Mouse (Mus musculus): ENCODE results near the gene Gsta3.
A peak's percentile ranks its signal among the peaks of the same experiment; 100 is the strongest.
"Not testable (repeated sequence)": the region's sequence is repeated elsewhere in the genome, so short reads cannot be mapped to it uniquely, and the experiment has no call there.

Gsta3 gene

GRCm38 (mm10) chr1:21239911-21240898 lies at the start of gene Gsta3:
TSS of gene Gsta3 (plus strand) at chr1:21240589.
- DNase-seq, result no peak

GRCm38 (mm10) chr1:21206241-21206640 lies 34.1 kb upstream of the Gsta3 start:
- no peak for DNase-seq

- DNase-seq, result not testable (repeated sequence)
Measured at GRCm38 (mm10) chr1:21213537-21213936, 26.9 kb upstream of the Gsta3 start.

GRCm38 (mm10) chr1:21213991-21214692 lies 26.2 kb upstream of the Gsta3 start:
- DNase-seq, result not testable (repeated sequence)

DNA sequence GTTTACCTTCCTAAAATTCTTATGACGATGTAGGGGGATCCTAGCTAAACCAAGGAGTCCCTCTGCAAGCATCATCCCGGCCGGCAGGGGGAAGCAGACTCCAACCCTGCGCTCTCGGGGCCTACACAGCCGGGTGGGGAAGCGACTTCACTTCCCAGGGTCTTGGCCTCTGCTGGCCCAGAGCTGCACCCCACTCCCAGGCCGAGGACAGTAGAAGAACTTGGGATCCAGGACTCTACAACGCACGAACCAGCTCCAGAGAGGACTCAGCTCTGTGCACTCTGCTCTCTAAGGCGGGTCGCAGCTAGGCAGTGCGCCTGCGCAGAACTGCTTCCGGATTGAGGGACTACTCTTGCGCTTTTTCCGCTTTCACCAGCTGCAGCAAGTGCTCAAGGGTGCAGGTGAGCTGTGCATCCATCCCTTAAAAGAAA lies 21.9 kb upstream of the Gsta3 start, which contains the start of gene Tmem14a:
Tmem14a (plus strand) TSS at position 87 of the 431 bp plus-strand sequence.
- DNase-seq, result peak; percentile 87

GRCm38 (mm10) chr1:21227756-21228395 lies 12.5 kb upstream of the Gsta3 start:
- no peak for DNase-seq

GRCm38 (mm10) chr1:21228740-21229722 lies 11.4 kb upstream of the Gsta3 start:
- DNase-seq, result not testable (repeated sequence)

DNA sequence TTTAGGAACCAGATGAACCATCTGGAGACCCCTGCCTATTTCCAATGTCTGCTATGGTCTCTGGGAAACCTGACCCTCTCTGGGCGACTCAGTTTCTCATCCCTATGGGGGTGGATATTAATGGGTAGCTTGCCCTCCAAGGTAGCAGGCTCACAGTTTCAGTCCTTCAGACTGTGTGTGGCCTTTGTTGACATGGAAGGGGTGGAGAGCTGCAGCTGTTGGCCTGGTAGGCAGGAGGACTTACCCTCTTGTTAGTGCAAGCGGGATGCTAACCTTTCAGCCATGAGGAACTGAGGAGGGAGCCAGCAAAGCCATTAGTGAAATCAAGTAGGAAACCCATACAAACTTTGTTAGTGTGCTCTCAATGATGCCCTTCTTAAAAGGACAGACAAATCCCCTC lies 10.0 kb upstream of the Gsta3 start:
- DNase-seq, result no peak

- DNase-seq, result no peak
Measured at GRCm38 (mm10) chr1:21231744-21232464, 8.5 kb upstream of the Gsta3 start.

DNA sequence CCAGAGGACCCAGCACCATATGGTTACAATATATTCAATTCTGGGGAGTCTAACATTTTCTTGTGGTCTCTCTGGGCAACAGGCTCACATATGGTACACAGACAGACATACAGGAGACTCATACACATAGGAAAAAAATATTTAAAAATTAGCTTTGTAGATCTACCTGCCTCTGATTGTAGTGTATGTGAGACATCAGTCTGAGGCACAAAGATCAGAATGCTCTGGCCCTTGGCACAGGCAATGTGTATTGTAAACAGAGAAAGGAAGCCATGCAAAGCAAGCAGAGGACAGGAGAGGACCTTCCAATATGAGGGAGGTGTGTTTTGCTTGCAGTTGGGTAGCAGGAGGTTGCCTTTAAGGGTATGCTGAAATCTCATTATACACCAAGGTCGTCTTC lies 7.9 kb upstream of the Gsta3 start:
- DNase-seq, result no peak

DNA sequence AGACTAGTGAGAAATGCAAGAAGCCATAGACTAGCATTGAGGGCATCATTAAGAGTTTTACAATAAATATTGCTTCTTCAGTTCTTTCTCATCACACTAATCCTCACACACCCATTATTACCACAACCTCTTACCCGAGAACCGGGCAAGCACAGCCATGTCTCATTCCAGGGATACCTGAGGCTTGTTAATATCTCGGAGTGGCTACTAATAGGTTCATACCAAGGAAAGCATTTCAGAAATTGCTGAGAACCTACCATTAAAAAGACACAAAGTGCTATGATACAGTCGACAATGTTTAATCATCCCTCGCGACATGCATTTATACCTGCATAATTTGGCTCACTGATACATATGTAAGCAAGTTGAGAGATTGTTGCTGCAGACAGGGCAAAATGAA lies 5.0 kb upstream of the Gsta3 start:
- no peak for DNase-seq

GRCm38 (mm10) chr1:21241096-21241495 lies 707 bp downstream of the Gsta3 start:
- DNase-seq, result no peak

GRCm38 (mm10) chr1:21244290-21244960 lies 4.0 kb downstream of the Gsta3 start:
- DNase-seq, result no peak

- no peak for DNase-seq
Measured at GRCm38 (mm10) chr1:21246136-21246535, 5.7 kb downstream of the Gsta3 start.

- no peak for DNase-seq
Measured at GRCm38 (mm10) chr1:21247896-21248295, 7.5 kb downstream of the Gsta3 start.

- DNase-seq, result no peak
Measured at GRCm38 (mm10) chr1:21248560-21249390, 8.4 kb downstream of the Gsta3 start.

DNA sequence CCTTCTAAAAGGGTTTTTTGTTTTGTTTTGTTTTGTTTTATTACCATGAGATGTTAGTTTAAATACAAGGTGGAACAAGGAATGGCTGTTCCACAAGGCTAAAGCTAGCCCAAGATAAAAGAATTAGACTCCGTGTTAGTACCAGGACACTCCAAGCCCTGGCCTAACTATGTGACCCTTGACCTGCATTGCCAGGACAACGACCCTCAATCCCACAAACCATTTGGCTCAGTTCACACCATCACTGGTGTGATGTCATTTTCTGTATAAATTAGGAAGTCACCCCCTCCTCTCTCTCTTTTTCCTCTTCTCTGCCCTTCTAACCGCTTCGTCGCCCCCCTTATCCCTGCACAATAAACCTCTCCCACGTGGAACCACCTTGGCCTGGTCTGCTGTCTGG lies 11.3 kb downstream of the Gsta3 start:
- DNase-seq, result no peak

- DNase-seq, result no peak
Measured at GRCm38 (mm10) chr1:21252566-21253302, 12.3 kb downstream of the Gsta3 start.

DNA sequence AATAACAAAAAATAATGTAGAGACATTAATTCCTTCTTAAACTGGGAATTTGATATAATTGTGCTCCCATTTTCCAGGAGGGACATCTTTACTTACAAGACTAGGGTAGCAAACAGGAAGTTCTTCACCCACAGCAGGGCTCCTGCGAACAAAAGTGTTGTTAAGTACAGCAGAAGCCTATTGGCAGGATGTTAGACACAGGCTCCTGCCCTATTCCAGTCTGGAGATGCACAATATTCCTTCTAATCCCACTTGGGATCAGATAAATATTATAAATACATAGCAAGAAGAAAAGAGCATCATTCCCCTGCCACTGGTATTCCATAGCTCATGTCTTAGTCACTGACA lies 12.9 kb downstream of the Gsta3 start:
- no peak for DNase-seq

Measured in right cerebral cortex, postnatal 4 days (tissue).